26 mouse cellular contexts compared by ENCODE assay signal in genomic region chr19:23699131-23699530, GRCm38 (mm10). TPM values are rescaled to one million over a fixed set of nuclear protein-coding genes. Genes with fewer than 3 reads are reported as not detected.
DNase-seq lines count a peak whose midpoint lies in the region; ATAC-seq and TF ChIP-seq lines count a peak whose summit lies in the region.
"Had no signal": no experiment of that assay in that cellular context is flagged by ENCODE, and none has a peak within 500 bp of the region (broad histone marks: within the 10 kb centered on the region; RNA-seq: fewer than 3 reads in every experiment).

No protein-coding gene starts in this region.

- no peaks in the 10 kb centered on the region for H3K9me3 ChIP-seq in midbrain, embryonic 11.5 days (ENCODE audit: control insufficient read depth, low read length)
- no peaks in the 10 kb centered on the region for H3K9me3 ChIP-seq in midbrain, postnatal 0 days (ENCODE audit: low read length)
- no peaks in the 10 kb centered on the region for H3K9me3 ChIP-seq in hindbrain, embryonic 13.5 days
- H3K9me3 ChIP-seq in limb, embryonic 10.5 days (replicated peaks) = no peaks in the 10 kb centered on the region
- H3K9me3 ChIP-seq: embryonic facial prominence, embryonic 15.5 days; forebrain, embryonic 10.5 days; heart, embryonic 15.5 days; intestine, embryonic 15.5 days had no signal

- no peak overlapping the region for H3K27ac ChIP-seq in midbrain, embryonic 11.5 days (ENCODE audit: low read depth, low read length)
- no peak overlapping the region for H3K27ac ChIP-seq in midbrain, postnatal 0 days (ENCODE audit: low read depth, low read length)
- 0 out of 2 replicates have a peak overlapping the region, but pooled peaks have one; percentile 23 for H3K27ac ChIP-seq in small intestine, adult 2 months (ENCODE audit: insufficient read depth, low read depth, low read length)
- H3K27ac ChIP-seq in hindbrain, embryonic 13.5 days = no peak overlapping the region
- H3K27ac ChIP-seq in limb, embryonic 10.5 days = no peak overlapping the region
- H3K27ac ChIP-seq: embryonic facial prominence, embryonic 15.5 days; forebrain, embryonic 10.5 days; heart, adult 2 months; heart, embryonic 15.5 days; hindbrain, embryonic 14.5 days; intestine, embryonic 15.5 days had no signal

- TF ChIP-seq POLR2A in small intestine, adult 2 months (IDR thresholded peaks at IDR 0.05; ENCODE audit: low read depth, low read length) = no peak

- no peak overlapping the region for H3K9ac ChIP-seq in midbrain, embryonic 11.5 days (ENCODE audit: low read length)
- H3K9ac ChIP-seq in midbrain, postnatal 0 days (replicated peaks; ENCODE audit: low read length, poor library complexity, severe bottlenecking) = no peak overlapping the region
- no peak overlapping the region for H3K9ac ChIP-seq in hindbrain, embryonic 13.5 days
- H3K9ac ChIP-seq: embryonic facial prominence, embryonic 15.5 days; heart, embryonic 15.5 days; hindbrain, embryonic 14.5 days; intestine, embryonic 15.5 days had no signal

- WGBS in midbrain, embryonic 11.5 days = 86% methylated on average over 4 of the region's 4 CpGs
- 84% methylated on average over 4 of the region's 4 CpGs for WGBS in midbrain, postnatal 0 days
- WGBS in small intestine, adult 2 months = 90% methylated on average over 4 of the region's 4 CpGs
- WGBS in hindbrain, embryonic 13.5 days = 89% methylated on average over 4 of the region's 4 CpGs
- 86% methylated on average over 4 of the region's 4 CpGs for WGBS in limb, embryonic 10.5 days

- no peaks in the 10 kb centered on the region for H3K4me1 ChIP-seq in midbrain, embryonic 11.5 days (ENCODE audit: control insufficient read depth, insufficient read depth, low read length)
- H3K4me1 ChIP-seq in midbrain, postnatal 0 days (ENCODE audit: insufficient read depth, low read length) = no peaks in the 10 kb centered on the region
- H3K4me1 ChIP-seq in small intestine, adult 2 months (ENCODE audit: control insufficient read depth, insufficient read depth, insufficient read length, low read length) = peaks cover 4% of the 10 kb centered on the region; the same call in 1 of the 2 replicates
- peaks cover 3% of the 10 kb centered on the region; the same call in 1 of the 2 replicates for H3K4me1 ChIP-seq in hindbrain, embryonic 13.5 days (replicated peaks)
- H3K4me1 ChIP-seq in limb, embryonic 10.5 days = no peaks in the 10 kb centered on the region
- H3K4me1 ChIP-seq: embryonic facial prominence, embryonic 15.5 days; forebrain, embryonic 10.5 days; intestine, embryonic 15.5 days had no signal

- DNase-seq in midbrain, embryonic 11.5 days (ENCODE audit: low spot score, missing footprints) = peak; percentile 70
- no peak for DNase-seq in midbrain, postnatal 0 days (ENCODE audit: low spot score)
- DNase-seq in ZHBTc4 (ENCODE audit: low read depth, low spot score) = peak; percentile 60
- DNase-seq in urinary bladder, postnatal 36 days (ENCODE audit: low spot score in 2 of 2) = no peak
- DNase-seq in limb, embryonic 10.5 days (ENCODE audit: low spot score) = no peak
- DNase-seq: adrenal gland, adult 8-10 months; cerebellum, adult 2 months; cerebellum, postnatal 10 days; embryo, embryonic 11 days; gastrocnemius, postnatal 10 days; heart, postnatal 14 days had no signal

- no peak overlapping the region for H3K4me3 ChIP-seq in midbrain, embryonic 11.5 days (ENCODE audit: low read depth, low read length)
- no peak overlapping the region for H3K4me3 ChIP-seq in midbrain, postnatal 0 days (ENCODE audit: low read depth, low read length)
- H3K4me3 ChIP-seq in small intestine, adult 2 months (ENCODE audit: low read depth, low read length) = no peak overlapping the region
- H3K4me3 ChIP-seq in hindbrain, embryonic 13.5 days = no peak overlapping the region
- H3K4me3 ChIP-seq in limb, embryonic 10.5 days = no peak overlapping the region
- H3K4me3 ChIP-seq: embryonic facial prominence, embryonic 15.5 days; erythroblast, embryonic 14.5 days; forebrain, embryonic 10.5 days; heart, adult 2 months; heart, embryonic 15.5 days; intestine, embryonic 15.5 days had no signal

- no peak for ATAC-seq in midbrain, embryonic 11.5 days (ENCODE audit: low FRiP score)
- ATAC-seq in midbrain, postnatal 0 days (ENCODE audit: low FRiP score) = no peak
- no peak for ATAC-seq in hindbrain, embryonic 13.5 days (ENCODE audit: low FRiP score)
- ATAC-seq: forebrain, embryonic 14.5 days; intestine, embryonic 15.5 days had no signal

- no peak overlapping the region for H3K4me2 ChIP-seq in midbrain, embryonic 11.5 days
- no peak overlapping the region for H3K4me2 ChIP-seq in midbrain, postnatal 0 days (ENCODE audit: low read depth, low read length, poor library complexity, severe bottlenecking)
- H3K4me2 ChIP-seq in hindbrain, embryonic 13.5 days = no peak overlapping the region
- H3K4me2 ChIP-seq: embryonic facial prominence, embryonic 15.5 days; heart, embryonic 11.5 days; heart, embryonic 15.5 days; hindbrain, embryonic 14.5 days; intestine, embryonic 15.5 days had no signal

- peaks cover 15% of the 10 kb centered on the region; the same call in 1 of the 2 replicates for H3K36me3 ChIP-seq in midbrain, embryonic 11.5 days (ENCODE audit: control insufficient read depth, insufficient read depth, low read length)
- H3K36me3 ChIP-seq in midbrain, postnatal 0 days (ENCODE audit: insufficient read depth, low read length) = peaks cover 22% of the 10 kb centered on the region; the same call in 1 of the 2 replicates
- peaks cover 23% of the 10 kb centered on the region for H3K36me3 ChIP-seq in small intestine, adult 2 months (ENCODE audit: control insufficient read depth, insufficient read depth, low read length)
- peaks cover 53% of the 10 kb centered on the region for H3K36me3 ChIP-seq in hindbrain, embryonic 13.5 days
- H3K36me3 ChIP-seq in limb, embryonic 10.5 days = peaks cover 87% of the 10 kb centered on the region

- TF ChIP-seq CTCF in midbrain, postnatal 0 days (IDR thresholded peaks at IDR 0.05) = no peak
- TF ChIP-seq CTCF in small intestine, adult 2 months (IDR thresholded peaks at IDR 0.05; ENCODE audit: extremely low read depth, insufficient read length, insufficient replicate concordance, low read depth, low read length) = no peak

- no peaks in the 10 kb centered on the region for H3K27me3 ChIP-seq in midbrain, embryonic 11.5 days (ENCODE audit: control insufficient read depth, insufficient read depth, low read length)
- no peaks in the 10 kb centered on the region for H3K27me3 ChIP-seq in midbrain, postnatal 0 days (ENCODE audit: insufficient read depth, low read length)
- H3K27me3 ChIP-seq in small intestine, adult 2 months (ENCODE audit: control insufficient read depth, insufficient read depth, low read length) = no peaks in the 10 kb centered on the region
- H3K27me3 ChIP-seq in hindbrain, embryonic 13.5 days = no peaks in the 10 kb centered on the region
- H3K27me3 ChIP-seq in limb, embryonic 10.5 days (ENCODE audit: low read depth, poor library complexity, severe bottlenecking) = no peaks in the 10 kb centered on the region
- H3K27me3 ChIP-seq: embryonic facial prominence, embryonic 15.5 days; heart, embryonic 15.5 days; intestine, embryonic 15.5 days had no signal

RNA-seq across cellular contexts. Expression of gene Ptar1, which starts 11.9 kb away (rescaled TPM):
- polyA plus RNA-seq in midbrain, embryonic 11.5 days (2014; fragmentation: Nextera tagmentation; extraction: Ambion mirVana) = 7.7 and 8.7 TPM in 2 replicates
- total RNA-seq in midbrain, postnatal 0 days (2014; rRNA removed) = 23.2 and 24.9 TPM in 2 replicates
- 3.6 and 4.1 TPM in 2 replicates for polyA plus RNA-seq in midbrain, postnatal 0 days (2015; fragmentation: Nextera tagmentation; extraction: Ambion mirVana)
- polyA plus RNA-seq in small intestine, adult 2 months (2012; rRNA removed) = 0.27 and 0.79 TPM in 2 replicates
- 4.0 and 4.5 TPM in 2 replicates for polyA plus RNA-seq in hindbrain, embryonic 13.5 days (2015; fragmentation: Nextera tagmentation; extraction: Ambion mirVana)
- 5.0 and 6.2 TPM in 2 replicates for polyA plus RNA-seq in limb, embryonic 10.5 days (2016; fragmentation: Nextera tagmentation; extraction: Ambion mirVana)

RNA-seq across cellular contexts. Expression of gene 1700028P14Rik, which starts 46.5 kb away (rescaled TPM):
- polyA plus RNA-seq in midbrain, embryonic 11.5 days (2014; fragmentation: Nextera tagmentation; extraction: Ambion mirVana) = not detected in 2 replicates
- total RNA-seq in midbrain, postnatal 0 days (2014; rRNA removed) = 0.33 and 1.1 TPM in 2 replicates
- 1.7 and 2.8 TPM in 2 replicates for polyA plus RNA-seq in midbrain, postnatal 0 days (2015; fragmentation: Nextera tagmentation; extraction: Ambion mirVana)
- polyA plus RNA-seq in small intestine, adult 2 months (2012; rRNA removed) = not detected in 2 replicates
- 1.4 and 2.5 TPM in 2 replicates for polyA plus RNA-seq in hindbrain, embryonic 13.5 days (2015; fragmentation: Nextera tagmentation; extraction: Ambion mirVana)
- not detected in 2 replicates for polyA plus RNA-seq in limb, embryonic 10.5 days (2016; fragmentation: Nextera tagmentation; extraction: Ambion mirVana)
- total RNA-seq: gastrocnemius, postnatal 10 days; gastrocnemius, postnatal 4 days; heart, adult 2 months; heart, postnatal 14 days; hematopoietic stem cell, adult 5-6 weeks; MEL had no signal
- polyA plus RNA-seq: C2C12; erythroblast, embryonic 14.5 days; heart, embryonic 11.5 days; heart, embryonic 15.5 days; intestine, embryonic 15.5 days had no signal

RNA-seq across cellular contexts. Expression of gene Apba1, which starts 59.6 kb away (rescaled TPM):
- polyA plus RNA-seq in midbrain, embryonic 11.5 days (2014; fragmentation: Nextera tagmentation; extraction: Ambion mirVana) = 1.2 and 1.4 TPM in 2 replicates
- total RNA-seq in midbrain, postnatal 0 days (2014; rRNA removed) = 189 and 193 TPM in 2 replicates
- polyA plus RNA-seq in midbrain, postnatal 0 days (2015; fragmentation: Nextera tagmentation; extraction: Ambion mirVana) = 15.4 and 17.2 TPM in 2 replicates
- polyA plus RNA-seq in small intestine, adult 2 months (2012; rRNA removed) = 1.1 and 2.0 TPM in 2 replicates
- polyA plus RNA-seq in hindbrain, embryonic 13.5 days (2015; fragmentation: Nextera tagmentation; extraction: Ambion mirVana) = 7.3 and 7.7 TPM in 2 replicates
- polyA plus RNA-seq in limb, embryonic 10.5 days (2016; fragmentation: Nextera tagmentation; extraction: Ambion mirVana) = 0.10 and 0.16 TPM in 2 replicates
- polyA plus RNA-seq: erythroblast, embryonic 14.5 days had no signal

Comparison
In these comparisons a context has a peak if more than half of its experiments do, and no peak if none do; other contexts are left out.
1. DNase-seq: peak in midbrain, embryonic 11.5 days (single experiment) and ZHBTc4 (single experiment); none in midbrain, postnatal 0 days (single experiment), urinary bladder, postnatal 36 days (0 of 2) and limb, embryonic 10.5 days (single experiment).